Mouse (Mus musculus): ENCODE measurements at regions not wholly inside any gene's neighbourhood (a gene's known extent, or its start where the extent isn't known, plus 50 kb on each side); places are given as distances from the start of the nearest gene placed in this dataset.

DNA sequence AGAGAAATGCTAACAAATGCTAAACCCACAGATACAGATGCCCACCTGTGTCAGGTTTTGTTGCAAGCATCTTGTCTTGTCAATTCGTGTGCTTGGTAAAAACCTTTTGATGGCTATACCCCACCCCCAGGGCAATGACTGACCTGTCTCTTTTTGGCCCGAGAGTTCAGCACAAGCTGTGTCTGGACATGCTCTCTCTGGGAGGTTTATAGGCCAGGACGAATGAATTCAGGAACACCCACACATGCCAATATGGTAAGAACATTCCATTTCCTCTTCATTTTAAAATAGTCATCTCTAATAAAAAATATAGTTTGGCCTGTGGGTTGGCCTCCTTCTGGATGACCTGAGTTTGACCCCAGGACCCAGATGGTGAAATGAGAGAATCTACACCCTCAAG, 137.8 kb upstream of the Hs6st1 start:
- no peak for TF ChIP-seq HCFC1 (IDR thresholded peaks at IDR 0.05; ENCODE audit: borderline replicate concordance, insufficient read depth, low read length)
- no peak for TF ChIP-seq CHD2 (IDR thresholded peaks at IDR 0.05; ENCODE audit: low read depth, low read length)
